Mouse (Mus musculus) B cell, adult (primary cell): Measurements from ENCODE around the gene Mthfd2. TPM values are rescaled to one million over a fixed set of nuclear protein-coding genes. Genes with fewer than 3 reads are reported as not detected.

Experiments
- total RNA-seq: library from RNA; stranded (reverse); gene quantifications from 4 replicates; pipeline ENCODE4 v1.2.4, GENCODE M21; 2023; ENCODE audit not compliant: inconsistent age

Gene Mthfd2
- 14.9 to 17.3 TPM (median 16.1 TPM) in 4 replicates for total RNA-seq

GRCm38 (mm10) chr6:83325525-83326393 lies at the start of gene Mthfd2, which contains the start of gene Mob1a:
Mthfd2 (minus strand) TSS chr6:83325908.
Mob1a (plus strand) TSS chr6:83326016.

GRCm38 (mm10) chr6:83348873-83349272 lies 23.2 kb upstream of the Mthfd2 start, which contains the start of gene Bola3:
Bola3 (plus strand) TSS chr6:83349147.

Other genes with a start within 250 kb of the Mthfd2 start
- 16.8 to 24.7 TPM (median 20.9 TPM) in 4 replicates for gene Pcgf1, start 248.0 kb downstream of the Mthfd2 start, total RNA-seq
- not detected in 4 replicates for gene Lbx2, start 239.5 kb downstream of the Mthfd2 start, total RNA-seq
- 15.9 to 23.6 TPM (median 20.1 TPM) in 4 replicates for gene Ccdc142, start 224.3 kb downstream of the Mthfd2 start, total RNA-seq
- gene Gm42688, start 224.3 kb downstream of the Mthfd2 start, total RNA-seq = 12.3 to 14.3 TPM (median 13.3 TPM) in 4 replicates
- gene Mrpl53, start 216.9 kb downstream of the Mthfd2 start, total RNA-seq = 22.1 to 28.8 TPM (median 25.2 TPM) in 4 replicates
- gene Mogs, start 210.4 kb downstream of the Mthfd2 start, total RNA-seq = 35.5 to 44.3 TPM (median 37.7 TPM) in 4 replicates
- gene Wbp1, start 204.3 kb downstream of the Mthfd2 start, total RNA-seq = 40.0 to 48.2 TPM (median 45.4 TPM) in 4 replicates
- gene Ino80b, start 200.5 kb downstream of the Mthfd2 start, total RNA-seq = 26.3 to 31.9 TPM (median 30.7 TPM) in 4 replicates
- gene Rtkn, start 190.4 kb downstream of the Mthfd2 start, total RNA-seq = not detected in 4 replicates
- gene Wdr54, start 169.5 kb downstream of the Mthfd2 start, total RNA-seq = 1.2 to 2.5 TPM (median 1.3 TPM) in 4 replicates
- gene 1700003E16Rik, start 169.5 kb downstream of the Mthfd2 start, total RNA-seq = not detected in 4 replicates
- 108 to 117 TPM (median 110 TPM) in 4 replicates for gene Dctn1, start 160.0 kb downstream of the Mthfd2 start, total RNA-seq
- not detected in 4 replicates for gene Slc4a5, start 106.1 kb downstream of the Mthfd2 start, total RNA-seq
- gene Mob1a, start 108 bp upstream of the Mthfd2 start, total RNA-seq = 140 to 161 TPM (median 148 TPM) in 4 replicates
- gene Bola3, start 23.2 kb upstream of the Mthfd2 start, total RNA-seq = 34.6 to 47.8 TPM (median 38.6 TPM) in 4 replicates
- gene Tet3, start 133.2 kb upstream of the Mthfd2 start, total RNA-seq = 70.0 to 82.7 TPM (median 78.5 TPM) in 4 replicates
- 46.6 to 57.3 TPM (median 52.9 TPM) in 4 replicates for gene Dguok, start 181.1 kb upstream of the Mthfd2 start, total RNA-seq
- not detected in 4 replicates for gene Actg2, start 210.4 kb upstream of the Mthfd2 start, total RNA-seq
- 16.4 to 18.9 TPM (median 17.0 TPM) in 4 replicates for gene Stambp, start 246.8 kb upstream of the Mthfd2 start, total RNA-seq